Mouse (Mus musculus) stomach, postnatal 0 days (tissue): ENCODE measurements around the gene Gdpd3. TPM values are rescaled to one million over a fixed set of nuclear protein-coding genes. Genes with fewer than 3 reads are reported as not detected.

Experiments used
- ATAC-seq: fragments of 200-750 bp; cut with Nextera tagmentation; 2 replicates; pipeline ENCODE4 v1.8.0; 2017; ENCODE audit not compliant: low FRiP score, low TSS enrichment
- DNase-seq: peaks from one replicate; pipeline ENCODE4 v3.0.0-alpha.2; 2016; ENCODE audit warnings: low spot score
- H3K27ac ChIP-seq: fragments of 300-500 bp; sonication (generic); replicated peaks from 2 replicates; pipeline ENCODE4 v1.5.1; 2014; ENCODE audit warnings: mild to moderate bottlenecking, control low read depth
- H3K27me3 ChIP-seq: fragments of 300-500 bp; sonication (generic); 2 replicates; pipeline ENCODE4 v1.6.1; 2014; ENCODE audit warnings: low read length; ENCODE audit not compliant: control insufficient read depth, insufficient read depth
- H3K36me3 ChIP-seq: fragments of 300-500 bp; sonication (generic); 2 replicates; pipeline ENCODE4 v1.6.1; 2014; ENCODE audit warnings: low read length, mixed read lengths; ENCODE audit not compliant: control insufficient read depth, insufficient read depth
- H3K4me1 ChIP-seq: fragments of 300-500 bp; sonication (generic); replicated peaks from 2 replicates; pipeline ENCODE4 v1.6.1; 2014; ENCODE audit warnings: antibody characterized with exemption; ENCODE audit not compliant: control insufficient read depth, insufficient read depth
- H3K4me2 ChIP-seq: fragments of 300-500 bp; sonication (generic); replicated peaks from 2 replicates; pipeline ENCODE4 v1.6.1; 2014; ENCODE audit warnings: low read depth, mild to moderate bottlenecking, control low read depth, moderate library complexity
- H3K4me3 ChIP-seq: fragments of 300-500 bp; sonication (generic); 2 replicates; pipeline ENCODE4 v1.5.1; 2014; ENCODE audit warnings: low read depth, low read length, control low read depth
- H3K9ac ChIP-seq: fragments of 300-500 bp; sonication (generic); 2 replicates; pipeline ENCODE4 v1.6.1; 2014; ENCODE audit warnings: mild to moderate bottlenecking, low read length, control low read depth, mixed read lengths
- H3K9me3 ChIP-seq: fragments of 300-500 bp; sonication (generic); 2 replicates; pipeline ENCODE4 v1.6.1; 2016; ENCODE audit warnings: low read length; ENCODE audit not compliant: control insufficient read depth
- CTCF ChIP-seq: IDR thresholded peaks from 2 replicates; pipeline ENCODE4 v1.5.1; 2016; ENCODE audit warnings: antibody characterized with exemption, low read depth, mild to moderate bottlenecking, moderate library complexity
- EP300 ChIP-seq: optimal IDR thresholded peaks from 2 replicates; pipeline ENCODE3; 2016; ENCODE audit warnings: antibody characterized with exemption
- WGBS: fragments of 180-500 bp; shearing (Covaris S2); extraction: QIAGEN DNeasy Blood & Tissue Kit; methylation state at CpG from one replicate; pipeline ENCODE4 v1.1.7; 2014; 5-methylcytosine and 5-hydroxymethylcytosine counted together
- polyA plus RNA-seq: library from polyadenylated mRNA; unstranded; fragments of >200 nt; fragmentation: Nextera tagmentation; extraction: Ambion mirVana; gene quantifications from 2 replicates; pipeline ENCODE4 v1.2.1, GENCODE M21; 2015

The Gdpd3 gene
- polyA plus RNA-seq, 1 experiment from 2014 or later = 51.3 TPM

- no peaks in the 10 kb centered on the region for H3K4me1 ChIP-seq
- no peak for DNase-seq
- H3K4me2 ChIP-seq = no peak overlapping the region
- H3K9me3 ChIP-seq = no peaks in the 10 kb centered on the region
- no peak overlapping the region for H3K9ac ChIP-seq
- no peak for TF ChIP-seq EP300
- H3K4me3 ChIP-seq = no peak overlapping the region
- ATAC-seq = no peak
- no peaks in the 10 kb centered on the region for H3K36me3 ChIP-seq
- WGBS = 84% methylated on average over 12 of the region's 12 CpGs
- no peak overlapping the region; the same call in 1 of the 2 replicates for H3K27ac ChIP-seq
- H3K27me3 ChIP-seq = no peaks in the 10 kb centered on the region
These were observed 20.1 kb upstream of the Gdpd3 start for GRCm38 (mm10) chr7:126746066-126746465.

GRCm38 (mm10) chr7:126746798-126747197, 19.3 kb upstream of the Gdpd3 start:
- H3K27ac ChIP-seq = peak overlapping the region; percentile 40
- peak; percentile 60 for DNase-seq
- H3K9me3 ChIP-seq = no peaks in the 10 kb centered on the region
- no peaks in the 10 kb centered on the region for H3K4me1 ChIP-seq
- peak; percentile 71 for ATAC-seq
- no peaks in the 10 kb centered on the region for H3K36me3 ChIP-seq
- no peaks in the 10 kb centered on the region for H3K27me3 ChIP-seq
- no peak overlapping the region for H3K4me3 ChIP-seq
- 25% methylated on average over 6 of the region's 6 CpGs for WGBS
- no peak for TF ChIP-seq EP300
- TF ChIP-seq CTCF = no peak
- no peak overlapping the region for H3K4me2 ChIP-seq
- H3K9ac ChIP-seq = no peak overlapping the region

- no peaks in the 10 kb centered on the region for H3K36me3 ChIP-seq
- H3K27me3 ChIP-seq = no peaks in the 10 kb centered on the region
- H3K4me1 ChIP-seq = no peaks in the 10 kb centered on the region
- ATAC-seq (peak; percentile 72), DNase-seq (peak; percentile 67)
- 56% methylated on average over 7 of the region's 7 CpGs for WGBS
- H3K4me2 ChIP-seq = no peak overlapping the region
- no peak overlapping the region for H3K9ac ChIP-seq
- peak overlapping the region; percentile 8; the same call in 1 of the 2 replicates for H3K27ac ChIP-seq
- TF ChIP-seq CTCF (no peak), EP300 (no peak)
- no peak overlapping the region for H3K4me3 ChIP-seq
- no peaks in the 10 kb centered on the region for H3K9me3 ChIP-seq
These were observed 17.3 kb upstream of the Gdpd3 start for GRCm38 (mm10) chr7:126748824-126749223.

- ATAC-seq = peak; percentile 18; the same call in 1 of the 2 replicates
- Histone ChIP-seq H3K36me3 (no peaks in the 10 kb centered on the region), H3K9ac (no peak overlapping the region), H3K4me3 (no peak overlapping the region), H3K9me3 (no peaks in the 10 kb centered on the region), H3K4me1 (no peaks in the 10 kb centered on the region), H3K27me3 (no peaks in the 10 kb centered on the region), H3K27ac (no peak overlapping the region), H3K4me2 (no peak overlapping the region)
- TF ChIP-seq CTCF = peak; percentile 30; the same call in 1 of the 2 replicates
- no peak for TF ChIP-seq EP300
- WGBS = 90% methylated on average over 17 of the region's 17 CpGs
- DNase-seq = no peak
These were observed 16.4 kb upstream of the Gdpd3 start for GRCm38 (mm10) chr7:126749582-126750343.

GRCm38 (mm10) chr7:126754866-126755265, 11.3 kb upstream of the Gdpd3 start:
- Histone ChIP-seq H3K27me3 (no peaks in the 10 kb centered on the region), H3K4me3 (no peak overlapping the region), H3K4me1 (peaks cover 3% of the 10 kb centered on the region; the same call in 1 of the 2 replicates), H3K27ac (peak overlapping the region; percentile 53), H3K9me3 (no peaks in the 10 kb centered on the region), H3K36me3 (no peaks in the 10 kb centered on the region), H3K4me2 (no peak overlapping the region; the same call in 1 of the 2 replicates), H3K9ac (peak overlapping the region; percentile 28; the same call in 1 of the 2 replicates)
- DNase-seq = peak; percentile 87
- ATAC-seq = peak; percentile 75
- under 1% methylated on average over 9 of the region's 9 CpGs for WGBS
- peak; percentile 93 for TF ChIP-seq CTCF
- TF ChIP-seq EP300 = no peak

GRCm38 (mm10) chr7:126758539-126758938, 7.6 kb upstream of the Gdpd3 start:
- H3K27ac ChIP-seq = no peak overlapping the region
- no peaks in the 10 kb centered on the region for H3K27me3 ChIP-seq
- no peak overlapping the region for H3K9ac ChIP-seq
- no peak for DNase-seq
- no peak overlapping the region for H3K4me3 ChIP-seq
- no peaks in the 10 kb centered on the region for H3K9me3 ChIP-seq
- no peak for TF ChIP-seq EP300
- TF ChIP-seq CTCF = no peak
- H3K36me3 ChIP-seq = peaks cover 2% of the 10 kb centered on the region; the same call in 1 of the 2 replicates
- no peak for ATAC-seq
- no peak overlapping the region for H3K4me2 ChIP-seq
- H3K4me1 ChIP-seq = peaks cover 13% of the 10 kb centered on the region
- 73% methylated on average over 7 of the region's 7 CpGs for WGBS
